Mouse (Mus musculus): Measurements from ENCODE around the gene Cdh9.

Gene Cdh9

DNA sequence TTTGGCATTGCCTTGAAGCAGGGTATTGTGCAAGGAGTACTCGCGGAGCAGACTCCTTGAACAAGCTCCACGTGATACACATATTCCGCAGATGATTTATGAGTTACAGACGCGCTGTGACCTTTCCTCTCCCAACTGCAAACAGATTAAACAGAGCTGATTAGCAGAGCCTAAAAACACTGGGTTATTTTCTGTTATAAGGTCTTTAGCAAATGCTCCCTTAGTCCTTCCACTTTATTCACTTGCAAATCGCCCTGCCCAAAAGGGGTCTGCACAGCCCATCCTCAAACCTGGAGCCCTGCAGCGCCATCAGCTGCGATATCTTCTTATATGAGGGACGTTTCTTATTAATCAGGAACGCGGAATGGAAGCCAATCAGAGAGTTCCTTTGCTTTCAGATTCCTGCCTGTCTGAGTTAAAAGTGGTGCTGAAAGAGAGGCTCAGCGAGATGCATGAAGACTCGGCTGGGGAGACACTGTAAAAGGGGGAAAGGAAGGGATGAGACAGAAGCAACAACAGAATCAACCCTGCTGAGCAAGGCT lies at the start of gene Cdh9:
Cdh9 (plus strand) TSS at position 287 of the 542 bp plus-strand sequence.
- DNase-seq, result peak; percentile 11

DNA sequence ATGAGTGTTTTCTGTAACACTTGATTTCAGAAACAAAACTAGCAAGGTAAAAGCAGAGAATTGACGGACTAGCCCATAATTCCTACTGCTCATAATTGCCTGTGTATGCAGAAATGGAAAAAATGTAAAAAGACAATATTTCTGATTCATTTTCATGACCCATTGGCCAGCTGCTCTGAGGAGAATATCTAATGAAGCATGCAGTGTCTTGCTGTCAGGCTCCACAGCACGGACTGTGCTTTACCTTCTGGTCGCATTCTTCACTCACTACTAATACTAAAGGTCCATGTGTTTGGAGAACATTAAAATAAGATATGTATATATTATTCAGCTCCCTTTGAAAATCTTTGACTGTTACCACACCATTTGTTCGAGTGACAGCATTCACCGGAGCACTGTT lies 49.5 kb upstream of the Cdh9 start:
- no peak for DNase-seq

DNA sequence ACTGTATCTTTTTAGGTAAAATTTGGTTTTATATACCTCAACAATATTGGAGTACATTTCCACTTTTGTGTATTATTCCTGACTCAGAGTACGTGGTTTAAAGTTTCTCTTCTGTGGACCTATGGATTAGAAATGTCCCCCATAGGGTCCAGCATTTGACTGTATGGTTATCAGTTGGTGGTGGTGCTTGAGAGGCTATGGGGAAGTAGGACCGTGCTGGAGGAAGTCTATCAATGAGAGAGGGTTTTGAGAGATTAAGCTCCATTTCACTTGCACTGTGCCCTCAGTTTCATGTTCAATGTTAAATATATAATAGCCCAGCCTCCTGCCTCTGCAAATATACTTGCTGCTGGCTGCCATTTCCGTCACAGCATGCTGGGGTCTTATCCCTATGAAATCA lies 28.7 kb upstream of the Cdh9 start:
- DNase-seq, result no peak

DNA sequence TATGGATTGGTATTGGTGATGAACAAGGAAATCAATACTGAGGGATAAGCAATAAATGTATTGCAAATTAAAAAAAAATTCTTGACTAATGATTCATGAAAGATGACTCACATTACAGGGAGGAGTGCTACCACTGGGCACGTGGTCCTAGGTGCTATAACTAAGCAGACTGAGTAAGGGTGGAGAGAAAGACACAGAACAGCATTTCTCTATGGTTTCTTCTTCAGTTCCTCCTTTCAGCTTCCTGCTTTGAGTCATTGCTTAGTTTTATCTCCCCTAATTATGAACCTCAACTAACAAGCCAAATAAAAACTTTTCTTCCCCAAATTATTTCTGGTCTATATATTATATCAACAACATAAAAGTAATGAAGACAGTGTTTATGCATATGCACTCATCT lies 26.2 kb upstream of the Cdh9 start:
- no peak for DNase-seq

DNA sequence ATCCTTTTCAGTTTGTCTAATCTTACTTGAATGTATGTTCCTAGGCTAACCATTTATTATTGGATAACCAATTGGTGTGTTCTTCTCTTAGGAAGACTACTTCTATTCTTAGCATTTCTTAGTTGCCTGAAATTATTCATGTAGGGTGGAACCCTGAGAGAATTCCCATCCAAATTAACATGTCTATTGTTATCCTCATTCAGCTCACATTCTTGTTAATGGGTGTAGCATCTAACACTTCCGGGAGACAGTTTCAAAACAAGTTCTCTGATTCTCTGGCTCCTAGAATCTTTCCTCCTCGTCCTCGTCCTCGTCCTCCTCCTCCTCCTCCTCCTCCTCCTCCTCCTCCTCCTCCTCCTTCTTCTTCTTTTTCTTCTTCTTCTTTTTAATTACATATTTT lies 10.5 kb downstream of the Cdh9 start:
- DNase-seq, result no peak

DNA sequence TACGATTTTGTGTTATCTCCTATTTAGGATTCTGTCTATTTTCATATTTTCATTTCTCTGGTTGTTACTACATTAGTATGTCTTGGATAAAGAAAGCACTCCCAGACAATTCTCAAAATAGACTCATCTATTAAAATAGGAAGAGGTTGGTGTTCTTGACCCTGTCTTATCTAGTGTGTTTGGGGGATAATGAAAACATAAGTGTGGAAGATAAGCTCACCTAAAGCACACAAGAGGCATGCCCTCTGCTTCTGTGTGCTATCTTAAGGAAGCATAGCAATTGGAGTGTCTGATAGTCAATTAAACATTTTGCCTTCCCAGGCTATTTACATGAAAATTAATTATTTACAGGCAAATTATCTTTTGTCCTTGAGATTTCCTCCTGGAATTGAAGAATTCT lies 18.1 kb downstream of the Cdh9 start:
- no peak for DNase-seq

DNA sequence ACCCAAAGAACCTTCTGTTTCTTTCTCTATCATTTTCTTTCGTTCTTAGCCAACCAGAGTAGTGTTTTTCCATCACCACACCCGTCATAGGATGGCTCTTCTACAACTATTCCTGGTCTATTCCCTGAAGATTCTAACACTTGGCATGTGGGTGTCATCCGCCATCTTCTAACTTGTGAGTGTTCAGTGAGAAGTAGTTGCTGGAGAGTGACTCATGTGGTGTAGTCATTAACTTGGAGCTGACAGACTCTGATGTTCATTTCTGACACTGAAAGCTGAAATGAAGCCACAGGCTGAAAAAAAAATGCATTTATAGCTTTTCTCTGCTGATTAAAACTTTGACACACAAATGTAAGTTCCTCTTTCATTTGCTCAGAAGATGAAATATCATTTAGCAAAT lies 34.7 kb downstream of the Cdh9 start:
- DNase-seq, result no peak

DNA sequence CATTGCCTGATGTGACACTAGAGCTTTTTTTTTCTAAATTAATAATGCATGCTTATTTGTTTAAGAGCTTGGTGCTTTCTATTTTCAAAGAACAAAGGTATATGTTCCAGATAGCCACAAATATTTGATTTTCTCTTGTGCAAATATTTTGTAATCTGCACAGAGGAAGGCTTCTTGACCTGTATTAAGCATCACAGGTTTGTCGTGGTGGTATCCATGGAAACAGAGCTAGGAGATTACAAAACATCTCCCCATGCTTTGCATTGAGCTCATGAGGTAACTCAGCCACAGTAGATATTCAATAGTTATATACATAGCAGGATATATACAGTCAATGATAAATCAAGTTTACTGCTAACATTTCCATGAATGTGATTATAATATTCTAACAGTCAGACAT lies 56.0 kb downstream of the Cdh9 start:
- DNase-seq, result no peak

DNA sequence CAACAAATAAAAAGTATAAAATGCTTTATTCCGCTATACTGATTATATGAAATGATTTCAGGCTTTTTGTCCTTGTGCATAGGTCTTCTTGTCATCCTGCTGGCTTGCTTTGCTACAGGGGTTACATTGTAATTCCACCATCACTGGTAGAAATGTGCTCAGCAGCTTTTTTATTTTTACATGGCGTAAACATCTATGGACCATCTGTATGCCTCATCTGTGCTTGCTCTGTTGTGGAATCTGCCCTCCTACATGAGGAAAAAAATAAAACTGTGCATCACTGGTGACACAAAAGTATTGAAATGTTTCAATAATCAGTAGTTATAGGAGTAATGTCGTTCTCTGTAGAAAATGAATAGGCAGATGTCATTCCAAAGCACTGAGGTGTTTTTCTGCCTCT lies 64.3 kb downstream of the Cdh9 start:
- no peak for DNase-seq

DNA sequence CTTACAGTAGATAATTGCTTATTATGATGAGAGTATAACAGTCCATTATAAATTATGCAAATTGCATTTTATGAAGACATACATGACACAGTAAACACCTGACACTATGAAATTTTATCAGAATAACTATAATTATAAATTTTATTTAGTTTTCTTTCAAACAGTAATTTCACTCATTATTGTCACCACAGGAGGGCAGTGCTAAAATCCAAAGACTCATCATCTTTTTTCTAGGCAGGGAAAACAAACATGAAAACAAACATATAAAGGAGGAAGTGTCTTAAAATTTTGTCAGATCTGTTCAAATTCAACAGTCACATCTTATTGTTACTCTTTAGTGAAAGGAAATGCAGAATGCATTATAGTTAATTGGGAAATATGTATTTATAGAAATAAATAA lies 72.7 kb downstream of the Cdh9 start:
- DNase-seq, result no peak

DNA sequence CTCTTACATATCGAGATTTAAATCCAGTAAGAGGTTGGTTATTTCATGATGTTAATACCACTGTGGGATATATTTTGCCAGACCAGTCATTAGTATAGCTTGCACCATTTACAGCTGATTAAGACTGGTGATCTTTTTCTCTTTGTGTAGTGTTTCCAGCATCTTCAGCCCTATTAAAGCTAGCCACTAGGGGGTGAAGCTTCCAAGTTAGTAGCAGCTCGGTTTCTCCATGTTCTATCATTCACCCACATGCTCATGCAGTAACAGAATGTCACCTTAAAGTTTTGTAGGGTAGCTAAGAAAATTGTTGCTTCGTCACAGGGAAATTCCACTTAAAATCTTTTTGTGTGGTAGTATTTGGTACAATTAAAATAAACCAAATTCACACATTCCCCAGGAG lies 82.2 kb downstream of the Cdh9 start:
- DNase-seq, result no peak

DNA sequence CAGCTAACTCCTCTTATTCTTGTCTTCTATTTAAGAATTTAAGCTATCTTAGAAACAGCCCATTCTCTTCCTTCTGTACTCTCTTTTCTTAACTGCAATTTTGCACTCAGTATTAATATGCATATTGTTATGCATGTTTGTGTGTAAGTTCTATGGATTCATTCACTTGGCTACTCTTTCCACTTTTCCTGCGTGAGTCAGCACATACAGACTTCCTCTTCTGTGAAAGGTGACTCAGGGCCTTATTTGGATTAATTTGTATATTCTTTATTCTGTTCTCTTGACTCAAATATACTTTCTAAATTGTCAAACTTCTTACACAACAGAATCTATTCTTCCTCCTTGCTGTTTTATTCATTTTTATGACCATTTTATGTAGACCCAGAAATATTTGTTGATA lies 85.5 kb downstream of the Cdh9 start:
- no peak for DNase-seq

DNA sequence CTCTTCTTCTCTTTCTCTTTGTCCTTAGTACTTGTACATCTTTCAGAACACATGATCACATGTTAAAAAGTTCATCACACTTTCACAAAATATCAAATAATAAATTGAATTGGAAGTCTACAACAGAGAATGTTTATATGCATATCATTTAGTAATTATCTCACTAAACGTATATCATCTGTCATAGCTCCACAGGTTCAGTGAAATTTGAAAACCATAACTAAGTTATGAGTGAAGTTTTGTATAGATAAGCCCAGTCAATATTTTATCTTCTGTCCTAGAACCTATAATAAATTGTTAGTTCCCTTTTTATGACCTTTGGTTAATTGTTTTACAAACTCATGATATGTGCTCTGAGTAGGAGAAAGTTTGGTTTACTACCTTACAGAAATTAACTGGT lies 106.2 kb downstream of the Cdh9 start:
- no peak for DNase-seq

DNA sequence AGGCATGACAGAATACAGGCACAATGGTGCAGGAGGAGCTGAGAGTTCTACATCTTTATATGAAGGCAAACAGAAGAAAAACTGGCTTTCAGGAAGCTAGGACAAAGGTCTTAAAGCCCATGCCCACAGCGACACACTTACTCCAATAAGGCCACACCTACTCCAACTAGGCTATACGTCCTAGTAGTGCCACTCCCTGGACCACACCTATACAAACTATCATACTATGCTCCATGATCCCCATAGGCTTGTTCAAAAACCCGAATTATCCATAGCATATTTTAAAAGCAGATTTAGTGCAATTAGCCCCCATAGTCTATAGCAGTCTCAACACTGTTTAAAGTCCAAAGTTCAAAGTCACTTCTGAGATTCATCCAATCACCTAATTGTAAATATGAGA lies 154.0 kb downstream of the Cdh9 start:
- no peak for DNase-seq

DNA sequence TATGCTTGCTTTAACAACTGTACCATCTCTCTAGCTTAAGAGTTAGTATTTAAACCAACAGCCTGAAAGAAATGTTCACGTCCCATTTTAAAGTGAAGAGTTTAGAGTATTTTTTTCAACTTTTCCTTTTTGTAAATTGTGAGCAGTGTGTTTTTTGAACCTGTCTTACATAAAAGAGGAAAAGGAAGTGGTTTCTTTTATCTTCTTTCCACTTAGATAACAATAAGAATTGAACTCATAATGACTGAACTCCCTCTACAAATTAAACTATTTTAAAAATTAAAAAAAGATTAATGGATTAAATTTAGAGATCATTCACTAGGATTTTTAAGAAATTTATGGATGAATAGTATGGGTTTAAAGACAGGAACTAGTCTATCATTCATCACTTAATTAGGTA lies 168.1 kb downstream of the Cdh9 start:
- no peak for DNase-seq
